Mouse (Mus musculus) lung, embryonic 15.5 days (tissue): ENCODE measurements around the gene Hectd4. TPM values are rescaled to one million over a fixed set of nuclear protein-coding genes. Genes with fewer than 3 reads are reported as not detected.
"Not testable (repeated sequence)": the region's sequence is repeated elsewhere in the genome, so short reads cannot be mapped to it uniquely, and the experiment has no call there.

Experiments
- ATAC-seq: fragments of 200-750 bp; cut with Nextera tagmentation; 2 replicates; pipeline ENCODE4 v1.8.0; 2017; ENCODE audit warnings: moderate number of reproducible peaks, borderline replicate concordance; ENCODE audit not compliant: low FRiP score, low TSS enrichment; ENCODE audit errors: extremely low read depth
- H3K27ac ChIP-seq: fragments of 300-500 bp; sonication (generic); 2 replicates; pipeline ENCODE4 v1.5.1; 2015; ENCODE audit warnings: moderate library complexity, mild to moderate bottlenecking, inconsistent platforms
- H3K27me3 ChIP-seq: fragments of 300-500 bp; sonication (generic); 2 replicates; pipeline ENCODE4 v1.6.1; 2015; ENCODE audit warnings: inconsistent platforms
- H3K36me3 ChIP-seq: fragments of 300-500 bp; sonication (generic); 2 replicates; pipeline ENCODE4 v1.6.1; 2015; ENCODE audit warnings: inconsistent platforms
- H3K4me1 ChIP-seq: fragments of 300-500 bp; sonication (generic); 2 replicates; pipeline ENCODE4 v1.6.1; 2015; ENCODE audit warnings: inconsistent platforms
- H3K4me2 ChIP-seq: fragments of 300-500 bp; sonication (generic); 2 replicates; pipeline ENCODE4 v1.6.1; 2015; ENCODE audit warnings: inconsistent platforms, mild to moderate bottlenecking, moderate library complexity
- H3K4me3 ChIP-seq: fragments of 300-500 bp; sonication (generic); 2 replicates; pipeline ENCODE4 v1.5.1; 2015; ENCODE audit warnings: mild to moderate bottlenecking, inconsistent platforms
- H3K9ac ChIP-seq: fragments of 300-500 bp; sonication (generic); 2 replicates; pipeline ENCODE4 v1.6.1; 2015; ENCODE audit warnings: inconsistent platforms
- H3K9me3 ChIP-seq: fragments of 300-500 bp; sonication (generic); 2 replicates; pipeline ENCODE4 v1.6.1; 2016; ENCODE audit warnings: inconsistent platforms
- WGBS: fragments of 180-500 bp; shearing (Covaris S2); methylation state at CpG from one replicate; pipeline ENCODE4 v1.1.7; 2015; 5-methylcytosine and 5-hydroxymethylcytosine counted together
- polyA plus RNA-seq: library from polyadenylated mRNA; unstranded; fragments of >200 nt; fragmentation: Nextera tagmentation; extraction: Ambion mirVana; gene quantifications from 2 replicates; pipeline ENCODE4 v1.2.1, GENCODE M21; 2015

Gene Hectd4
- polyA plus RNA-seq, 1 experiment from 2014 or later: 4.4 TPM

DNA sequence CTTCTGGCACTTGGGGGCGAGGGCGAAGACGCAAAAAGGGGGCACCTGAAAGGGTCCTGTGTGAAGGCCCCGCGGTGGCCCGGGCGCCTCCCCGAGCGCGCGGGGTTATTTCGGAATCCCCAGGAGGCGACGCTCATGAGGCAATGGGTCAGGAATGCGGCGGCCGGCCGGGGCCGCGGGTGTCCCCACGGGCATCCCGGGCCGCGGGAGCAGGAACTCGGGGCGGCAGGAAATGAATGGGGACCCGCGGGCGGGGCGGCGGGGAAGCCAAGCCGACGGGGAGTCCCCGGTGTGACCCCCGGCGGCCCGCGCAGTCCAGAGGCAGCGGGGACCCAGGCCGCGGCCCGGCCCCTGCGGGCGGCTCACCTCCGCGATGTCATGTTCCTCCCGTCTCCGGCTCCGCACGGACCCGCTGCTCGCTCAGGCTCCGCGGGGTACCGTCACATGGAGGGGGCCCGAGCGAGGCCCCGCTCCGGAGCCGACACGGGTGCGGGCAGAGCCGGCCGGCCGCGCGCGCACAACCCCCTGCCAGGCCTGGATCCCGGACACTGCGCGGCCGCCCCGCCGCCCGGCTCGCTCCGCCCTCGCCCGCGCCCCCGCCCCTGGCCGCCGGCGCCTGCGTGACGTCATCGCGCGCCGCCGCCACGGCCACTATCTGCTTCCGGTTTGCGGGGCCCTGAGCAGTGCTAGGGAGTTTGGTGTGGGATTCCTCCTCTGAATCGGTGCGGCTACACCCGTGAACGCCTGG, 29.0 kb upstream of the Hectd4 start, which contains the start of gene Ptpn11:
Gene Ptpn11, minus strand, starts transcription at position 562 of the 748 bp plus-strand sequence.
- Histone ChIP-seq H3K4me2 (peak within 1 kb of the TSS; percentile 76), H3K4me1 (peaks cover 20% of the 10 kb centered on the region), H3K9me3 (no peaks in the 10 kb centered on the region), H3K27ac (peak within 1 kb of the TSS; percentile 79), H3K36me3 (0 out of 2 replicates have a peak, but pooled peaks cover 3% of the 10 kb centered on the region), H3K27me3 (no peaks in the 10 kb centered on the region), H3K9ac (peak within 1 kb of the TSS; percentile 93), H3K4me3 (peak within 1 kb of the TSS; percentile 88)
- WGBS: under 1% methylated on average over 45 of the region's 98 CpGs
- ATAC-seq: peak; percentile 96

DNA sequence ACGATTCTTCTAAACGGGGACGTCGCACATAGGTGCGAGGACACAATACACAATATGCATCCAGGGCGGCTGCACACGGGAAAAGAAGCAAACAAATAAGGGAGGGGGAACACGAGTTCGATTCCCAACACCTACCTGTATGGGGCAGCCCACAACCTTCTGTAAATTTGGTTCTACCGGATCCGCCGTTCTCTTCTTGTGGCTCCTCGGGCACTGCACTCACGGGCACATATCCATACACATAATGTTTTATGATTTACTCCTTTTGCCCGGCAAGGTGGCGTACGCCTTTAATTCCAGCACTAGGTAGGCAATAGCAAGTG, 28.5 kb upstream of the Hectd4 start:
- WGBS: 8% methylated on average over 17 of the region's 17 CpGs
- H3K9me3 ChIP-seq: no peaks in the 10 kb centered on the region
- H3K4me1 ChIP-seq: peaks cover 16% of the 10 kb centered on the region
- 0 out of 2 replicates have a peak, but pooled peaks cover 3% of the 10 kb centered on the region for H3K36me3 ChIP-seq
- no peaks in the 10 kb centered on the region for H3K27me3 ChIP-seq
- peak overlapping the region; percentile 76 for H3K4me2 ChIP-seq
- peak overlapping the region; percentile 93 for H3K9ac ChIP-seq
- H3K4me3 ChIP-seq: peak overlapping the region; percentile 88
- peak; percentile 25; the same call in 1 of the 2 replicates for ATAC-seq
- H3K27ac ChIP-seq: peak overlapping the region; percentile 67

DNA sequence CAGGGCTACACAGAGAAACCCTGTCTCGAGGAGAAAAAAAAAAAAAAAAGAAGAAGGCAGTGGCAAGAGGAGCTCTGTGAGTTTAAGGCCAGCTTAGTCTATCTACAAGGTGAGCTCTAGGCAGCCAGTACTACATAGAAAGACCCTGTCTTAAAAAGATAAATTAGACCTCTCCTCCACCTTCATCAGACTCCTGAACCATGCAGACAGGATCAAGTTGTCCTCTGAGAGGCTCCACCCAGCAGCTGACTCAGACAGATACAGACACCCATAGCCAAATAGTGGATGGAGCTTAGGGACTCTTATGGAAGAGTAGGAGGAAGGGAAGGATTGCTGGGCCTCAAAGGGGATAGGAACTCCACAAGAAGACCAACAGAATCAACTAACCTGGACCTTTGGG, 25.8 kb upstream of the Hectd4 start:
- H3K4me1 ChIP-seq: peaks cover 12% of the 10 kb centered on the region
- no peaks in the 10 kb centered on the region for H3K27me3 ChIP-seq
- ATAC-seq: no peak
- 0 out of 2 replicates have a peak, but pooled peaks cover under 1% of the 10 kb centered on the region for H3K36me3 ChIP-seq
- no peak overlapping the region for H3K27ac ChIP-seq
- no peaks in the 10 kb centered on the region for H3K9me3 ChIP-seq
- no peak overlapping the region for H3K4me3 ChIP-seq
- no peak overlapping the region for H3K4me2 ChIP-seq
- 30% methylated on average over 1 of the region's 1 CpGs for WGBS
- H3K9ac ChIP-seq: no peak overlapping the region

DNA sequence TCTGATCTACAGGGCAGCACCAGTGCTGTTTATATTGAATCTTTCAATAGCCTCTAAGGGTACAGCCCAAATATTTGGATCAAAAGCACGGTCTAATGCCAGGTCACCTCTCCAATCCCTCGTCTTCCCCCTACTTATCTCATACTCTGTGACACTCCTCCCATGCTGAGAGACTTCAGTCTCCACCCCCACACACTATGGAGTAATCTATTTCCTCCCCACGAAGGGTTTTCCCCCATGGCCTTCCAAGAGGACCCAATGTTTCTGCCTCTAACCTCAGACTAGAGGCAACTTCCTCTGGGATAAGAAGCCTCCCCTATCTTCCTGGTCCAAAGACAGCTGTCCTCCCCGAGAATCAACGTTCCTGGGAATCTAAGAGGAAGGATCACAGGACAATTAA, 23.3 kb upstream of the Hectd4 start:
- H3K27ac ChIP-seq: no peak overlapping the region
- H3K9me3 ChIP-seq: no peaks in the 10 kb centered on the region
- no peak overlapping the region for H3K9ac ChIP-seq
- H3K4me2 ChIP-seq: no peak overlapping the region
- no peak for ATAC-seq
- peaks cover under 1% of the 10 kb centered on the region; the same call in 1 of the 2 replicates for H3K4me1 ChIP-seq
- 32% methylated on average over 5 of the region's 5 CpGs for WGBS
- no peak overlapping the region for H3K4me3 ChIP-seq
- H3K36me3 ChIP-seq: no peaks in the 10 kb centered on the region
- no peaks in the 10 kb centered on the region for H3K27me3 ChIP-seq

DNA sequence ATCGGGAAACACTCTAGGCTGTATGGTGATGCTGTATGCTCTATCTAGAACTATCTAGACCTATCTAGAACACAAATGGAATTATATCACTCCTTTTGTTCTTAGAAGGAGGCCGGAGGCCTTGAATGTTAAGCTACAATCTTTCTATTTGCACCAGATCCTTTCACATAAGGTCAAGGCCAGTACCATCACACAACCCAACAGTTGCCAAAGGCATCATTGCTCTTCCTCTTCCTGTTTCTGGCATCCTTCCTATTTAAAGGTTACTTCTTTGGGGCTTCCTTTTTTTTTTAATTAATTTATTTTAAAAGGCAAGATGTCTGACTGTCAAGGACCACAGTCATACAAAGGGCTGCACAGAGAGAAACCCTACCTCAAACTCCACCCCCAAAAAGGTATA, 22.7 kb upstream of the Hectd4 start:
- no peak overlapping the region for H3K4me3 ChIP-seq
- H3K4me1 ChIP-seq: no peaks in the 10 kb centered on the region
- H3K9me3 ChIP-seq: no peaks in the 10 kb centered on the region
- no peak overlapping the region for H3K9ac ChIP-seq
- no peak overlapping the region for H3K27ac ChIP-seq
- H3K4me2 ChIP-seq: no peak overlapping the region
- 79% methylated on average over 2 of the region's 2 CpGs for WGBS
- no peaks in the 10 kb centered on the region for H3K36me3 ChIP-seq
- ATAC-seq: no peak
- no peaks in the 10 kb centered on the region for H3K27me3 ChIP-seq

DNA sequence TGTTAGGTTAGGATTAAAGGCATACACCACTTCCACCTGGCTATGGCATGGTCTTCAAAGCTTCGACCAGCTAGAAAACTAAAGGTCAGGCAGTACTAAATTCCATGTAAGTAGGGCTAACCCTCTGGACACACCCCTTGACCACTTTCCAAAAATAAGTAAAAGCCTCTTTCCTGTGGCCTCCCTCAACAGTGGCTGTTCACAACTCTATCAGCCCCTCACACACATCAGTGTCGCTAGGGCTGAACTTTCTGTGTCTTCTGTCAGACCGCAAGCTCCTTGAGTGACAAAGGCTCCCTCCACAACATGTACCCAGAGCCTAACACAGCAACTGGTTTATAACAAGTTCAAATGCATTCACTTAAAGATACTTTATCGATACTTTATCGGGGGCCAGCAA, 21.6 kb upstream of the Hectd4 start:
- Histone ChIP-seq H3K27me3 (no peaks in the 10 kb centered on the region), H3K27ac (no peak overlapping the region), H3K4me1 (no peaks in the 10 kb centered on the region), H3K9me3 (no peaks in the 10 kb centered on the region), H3K36me3 (no peaks in the 10 kb centered on the region), H3K4me2 (no peak overlapping the region), H3K4me3 (no peak overlapping the region), H3K9ac (no peak overlapping the region)
- 81% methylated on average over 5 of the region's 5 CpGs for WGBS
- no peak for ATAC-seq

DNA sequence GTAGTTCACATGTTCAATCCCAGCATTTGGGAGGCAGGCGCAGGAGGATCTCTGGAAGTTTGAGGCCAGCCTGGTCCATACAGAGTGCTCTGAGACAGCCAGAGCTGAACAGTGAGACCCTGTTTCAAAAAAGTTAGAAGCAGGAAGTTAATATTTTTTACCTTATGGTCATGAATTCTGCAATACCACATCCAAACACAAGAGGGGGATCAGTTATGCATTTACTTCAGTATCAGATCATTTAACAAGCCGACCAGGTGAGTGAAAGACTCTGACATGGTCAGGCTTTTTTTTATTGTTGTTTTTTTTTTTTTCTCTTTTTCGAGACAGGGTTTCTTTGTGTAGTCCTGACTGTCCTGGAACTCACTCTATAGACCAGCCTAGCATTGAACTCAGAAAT, 18.3 kb upstream of the Hectd4 start:
- no peak overlapping the region for H3K4me3 ChIP-seq
- WGBS: 41% methylated on average over 3 of the region's 3 CpGs
- peaks cover 13% of the 10 kb centered on the region for H3K36me3 ChIP-seq
- no peak overlapping the region for H3K27ac ChIP-seq
- peaks cover 14% of the 10 kb centered on the region for H3K4me1 ChIP-seq
- no peak overlapping the region for H3K4me2 ChIP-seq
- no peaks in the 10 kb centered on the region for H3K9me3 ChIP-seq
- H3K9ac ChIP-seq: no peak overlapping the region
- H3K27me3 ChIP-seq: no peaks in the 10 kb centered on the region
- ATAC-seq: no peak

DNA sequence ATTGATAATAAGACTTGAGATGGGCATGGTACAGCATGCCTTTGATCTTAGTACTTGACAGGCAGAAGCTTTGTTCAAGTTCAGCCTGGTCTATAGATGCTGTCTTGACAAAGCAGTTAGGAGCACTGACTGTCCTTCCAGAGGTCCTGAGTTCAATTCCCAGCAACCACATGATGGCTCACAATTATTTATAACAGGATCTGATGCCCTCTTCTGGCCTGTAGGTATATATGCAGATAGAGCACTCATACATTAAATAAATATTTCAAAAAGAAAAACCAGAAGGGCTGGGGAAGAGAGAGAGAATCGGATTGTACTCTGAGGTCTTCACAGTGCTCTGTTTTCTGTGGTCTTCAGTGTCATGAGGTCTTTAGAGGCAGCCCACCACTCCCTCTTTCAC, 17.6 kb upstream of the Hectd4 start:
- no peak overlapping the region for H3K4me2 ChIP-seq
- WGBS: 77% methylated on average over 1 of the region's 1 CpGs
- H3K9ac ChIP-seq: no peak overlapping the region
- no peak for ATAC-seq
- H3K9me3 ChIP-seq: no peaks in the 10 kb centered on the region
- H3K4me1 ChIP-seq: peaks cover 19% of the 10 kb centered on the region
- no peaks in the 10 kb centered on the region for H3K27me3 ChIP-seq
- H3K36me3 ChIP-seq: peaks cover 20% of the 10 kb centered on the region
- H3K27ac ChIP-seq: no peak overlapping the region
- H3K4me3 ChIP-seq: no peak overlapping the region

DNA sequence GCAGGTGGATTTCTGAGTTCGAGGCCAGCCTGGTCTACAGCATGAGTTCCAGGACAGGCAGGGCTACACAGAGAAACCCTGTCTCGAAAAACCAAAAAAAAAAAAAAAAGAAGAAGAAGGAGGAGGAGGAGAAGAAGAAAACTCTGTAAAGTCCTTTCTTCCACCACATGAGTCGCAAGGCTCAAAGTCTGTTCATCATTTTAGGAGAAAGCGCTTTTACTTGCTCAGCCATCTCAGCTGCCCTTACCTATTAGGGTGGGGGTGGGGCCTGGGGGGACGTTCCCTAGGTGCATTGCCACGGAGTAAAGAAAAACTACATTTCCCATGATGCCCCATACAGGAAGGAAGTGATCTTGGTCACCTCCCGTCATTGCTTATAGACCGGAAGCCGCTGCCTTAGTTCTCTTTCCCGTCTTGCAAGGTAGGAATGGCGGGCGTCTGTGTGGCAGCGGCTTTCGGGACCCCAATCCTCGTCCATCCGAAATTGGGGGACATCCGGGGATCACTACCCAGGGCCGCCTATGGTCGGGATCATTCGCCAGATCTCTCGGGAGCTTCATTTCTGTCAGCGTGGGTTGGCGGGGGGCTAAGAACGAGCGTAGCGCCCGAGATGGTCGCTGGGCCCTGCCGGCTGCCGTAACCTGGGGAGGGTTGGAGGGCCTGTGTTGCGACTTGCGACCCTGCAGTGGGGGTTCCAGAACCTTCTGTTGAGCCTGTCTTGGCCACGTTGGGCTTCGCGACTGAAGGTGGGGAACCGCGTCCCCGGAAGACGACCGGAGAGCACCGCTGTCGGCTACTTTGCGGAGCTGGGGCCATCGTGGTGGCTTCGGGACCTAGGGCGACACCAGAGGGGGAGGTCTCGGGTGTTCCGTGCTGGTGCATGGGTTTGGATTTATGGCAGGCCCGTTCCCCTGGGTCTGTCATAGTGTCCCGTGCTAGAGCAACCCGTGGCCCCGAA, 15.6 kb upstream of the Hectd4 start, which contains the start of gene Rpl6:
Gene Rpl6, plus strand, starts transcription at position 350 of the 958 bp plus-strand sequence.
- Histone ChIP-seq H3K4me3 (peak within 1 kb of the TSS; percentile 97), H3K4me2 (peak within 1 kb of the TSS; percentile 69), H3K27me3 (no peaks in the 10 kb centered on the region), H3K27ac (peak within 1 kb of the TSS; percentile 61), H3K9me3 (no peaks in the 10 kb centered on the region), H3K4me1 (peaks cover 25% of the 10 kb centered on the region), H3K9ac (peak within 1 kb of the TSS; percentile 99), H3K36me3 (peaks cover 40% of the 10 kb centered on the region)
- peak; percentile 88 for ATAC-seq
- WGBS: under 1% methylated on average over 52 of the region's 52 CpGs

DNA sequence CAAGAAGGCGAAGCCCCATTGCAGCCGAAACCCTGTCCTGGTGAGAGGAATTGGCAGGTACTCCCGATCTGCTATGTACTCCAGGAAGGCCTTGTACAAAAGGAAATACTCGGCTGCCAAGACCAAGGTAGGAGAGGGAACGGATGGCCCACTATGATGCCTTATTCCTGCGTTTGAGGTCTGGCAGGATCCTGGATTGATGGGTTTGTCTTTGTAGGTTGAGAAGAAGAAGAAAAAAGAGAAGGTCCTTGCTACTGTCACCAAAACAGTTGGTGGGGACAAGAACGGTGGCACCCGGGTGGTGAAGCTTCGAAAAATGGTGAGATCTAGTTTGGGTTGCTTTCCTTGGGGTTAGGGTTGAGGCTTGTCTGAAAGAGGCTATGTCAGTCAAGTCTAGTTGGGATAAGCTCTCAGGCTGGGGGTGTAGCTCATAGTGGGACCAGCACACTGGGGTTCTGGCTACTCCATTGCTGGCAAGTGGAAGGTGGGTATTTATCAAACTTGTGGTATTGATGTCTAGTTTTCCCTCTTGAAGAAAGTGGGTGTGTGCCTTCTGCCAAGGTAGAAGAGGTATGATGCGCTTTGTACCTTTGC, 14.4 kb upstream of the Hectd4 start:
- H3K27me3 ChIP-seq, ATAC-seq, H3K27ac ChIP-seq, H3K9me3 ChIP-seq: not testable (repeated sequence)
- WGBS: 62% methylated on average over 8 of the region's 10 CpGs
- H3K9ac ChIP-seq: peak overlapping the region; percentile 99
- peaks cover 25% of the 10 kb centered on the region for H3K4me1 ChIP-seq
- H3K36me3 ChIP-seq: peaks cover 52% of the 10 kb centered on the region
- H3K4me2 ChIP-seq: peak overlapping the region; percentile 69
- peak overlapping the region; percentile 97 for H3K4me3 ChIP-seq

DNA sequence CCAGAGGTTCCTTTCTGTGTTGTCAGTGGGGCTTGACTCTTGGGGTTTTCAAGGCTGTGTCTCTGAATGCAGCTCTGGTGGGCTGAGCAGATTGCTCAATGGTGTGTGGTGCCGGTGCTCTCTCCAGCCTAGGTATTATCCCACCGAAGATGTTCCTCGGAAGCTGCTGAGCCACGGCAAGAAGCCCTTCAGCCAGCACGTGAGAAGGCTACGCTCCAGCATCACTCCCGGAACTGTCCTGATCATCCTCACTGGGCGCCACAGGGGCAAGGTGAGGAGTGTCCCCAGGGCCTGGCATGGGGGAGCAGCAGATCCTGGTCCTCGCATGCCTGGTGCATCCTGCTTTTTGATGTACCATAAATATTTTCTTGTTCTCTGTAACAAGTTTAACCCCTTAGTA, 13.5 kb upstream of the Hectd4 start:
- Histone ChIP-seq H3K4me2 (peak overlapping the region; percentile 69; the same call in 1 of the 2 replicates), H3K9ac (peak overlapping the region; percentile 99), H3K27me3 (no peaks in the 10 kb centered on the region), H3K9me3 (no peaks in the 10 kb centered on the region), H3K27ac (no peak overlapping the region), H3K36me3 (peaks cover 61% of the 10 kb centered on the region), H3K4me3 (peak overlapping the region; percentile 97; the same call in 1 of the 2 replicates), H3K4me1 (peaks cover 25% of the 10 kb centered on the region)
- no peak for ATAC-seq
- 70% methylated on average over 9 of the region's 9 CpGs for WGBS
